Mouse (Mus musculus) G1E (cell line): ENCODE measurements around the gene Atox1. TPM values are rescaled to one million over a fixed set of nuclear protein-coding genes. Genes with fewer than 3 reads are reported as not detected.
"Not testable (repeated sequence)": the region's sequence is repeated elsewhere in the genome, so short reads cannot be mapped to it uniquely, and the experiment has no call there.

Experiments
- ATAC-seq: 2 replicates; pipeline ENCODE4 v1.8.0; 2016; ENCODE audit warnings: mild to moderate bottlenecking; ENCODE audit not compliant: insufficient number of reproducible peaks, poor library complexity, low FRiP score, severe bottlenecking; ENCODE audit errors: extremely low read depth
- DNase-seq: peaks from one replicate; pipeline ENCODE4 v3.0.0; 2012; ENCODE audit warnings: low spot score
- H3K27me3 ChIP-seq: 2 replicates; pipeline ENCODE4 v1.6.1; 2012; ENCODE audit warnings: mild to moderate bottlenecking, low read length, inconsistent platforms; ENCODE audit not compliant: insufficient read depth
- H3K36me3 ChIP-seq: replicated peaks from 2 replicates; pipeline ENCODE3; 2012; ENCODE audit warnings: mild to moderate bottlenecking, inconsistent platforms
- H3K4me1 ChIP-seq: 2 replicates; pipeline ENCODE4 v1.6.1; 2012; ENCODE audit warnings: low read depth, low read length, inconsistent platforms, mixed read lengths; ENCODE audit not compliant: insufficient read depth
- H3K4me3 ChIP-seq: 2 replicates; pipeline ENCODE4 v1.5.1; 2012; ENCODE audit warnings: low read depth, mild to moderate bottlenecking, inconsistent platforms, low read length, moderate library complexity, mixed read lengths
- H3K9me3 ChIP-seq: replicated peaks from 2 replicates; pipeline ENCODE4 v1.6.1; 2012; ENCODE audit warnings: inconsistent platforms
- CTCF ChIP-seq: IDR thresholded peaks from 2 replicates; pipeline ENCODE4 v1.5.1; 2012; ENCODE audit warnings: low read depth, low read length, inconsistent platforms, mixed read lengths
- GATA1 ChIP-seq: IDR thresholded peaks from 2 replicates; pipeline ENCODE4 v1.6.1; 2012; ENCODE audit warnings: borderline replicate concordance, low read length, inconsistent platforms, mixed read lengths
- GATA2 ChIP-seq: IDR thresholded peaks from 2 replicates; pipeline ENCODE4 v1.6.1; 2012; ENCODE audit warnings: low read depth, low read length, inconsistent platforms, borderline replicate concordance
- POLR2AphosphoS5 ChIP-seq: IDR thresholded peaks from 2 replicates; pipeline ENCODE4 v1.6.1; 2012; ENCODE audit warnings: low read depth, low read length, inconsistent platforms; ENCODE audit not compliant: insufficient replicate concordance
- TAL1 ChIP-seq: conservative IDR thresholded peaks from 2 replicates; pipeline ENCODE4 v1.6.1; 2012; ENCODE audit warnings: low read depth, low read length, inconsistent platforms, mixed read lengths
- polyA plus RNA-seq: library from polyadenylated mRNA; stranded (reverse); fragments of >175 nt; gene quantifications from 2 replicates; pipeline ENCODE4 v1.2.3, GENCODE M21; 2012
- total RNA-seq, 2 experiments: library from RNA; stranded (forward) in 1 of 2; stranded (reverse) in 1 of 2; fragments of 200-1000 nt in 1 of 2; fragments of >200 nt in 1 of 2; fragmentation: Nextera tagmentation in 1 of 2; gene quantifications; 2 replicates each; pipeline ENCODE4 v1.2.3; 2014 to 2017

Gene Atox1
- total and polyA plus RNA-seq, 3 experiments = 37.7 to 103 (median 92.8) TPM

DNA sequence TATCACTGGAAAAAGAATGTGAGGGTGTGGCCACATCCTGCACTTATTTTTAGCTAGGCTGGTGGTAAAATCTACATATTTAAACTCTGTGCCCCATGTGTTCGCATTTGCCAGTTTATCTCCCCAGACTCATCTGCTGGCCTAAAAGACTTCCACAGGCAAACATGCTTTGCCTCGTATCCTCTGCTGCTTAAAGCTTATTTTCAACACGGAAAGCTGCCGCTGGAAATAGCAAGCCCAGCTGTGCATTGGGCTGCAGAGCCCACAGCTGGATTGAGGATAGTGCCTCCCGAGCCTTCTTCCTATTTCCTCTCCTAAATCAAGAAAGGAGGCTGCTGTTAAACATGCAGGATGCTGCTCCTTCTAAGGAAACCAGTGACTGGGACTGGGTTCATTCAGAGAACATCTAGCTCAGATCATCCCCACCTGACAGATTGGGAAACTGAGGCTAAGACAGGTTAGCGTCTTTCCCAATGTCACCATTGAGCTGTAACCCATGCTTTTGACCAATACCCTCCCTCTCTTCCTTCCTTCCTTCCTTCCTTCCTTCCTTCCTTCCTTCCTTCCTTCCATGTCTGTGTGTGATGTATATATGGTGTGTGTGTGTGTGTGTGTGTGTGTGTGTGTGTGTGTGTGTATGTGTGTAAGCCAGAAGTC, 44.3 kb downstream of the Atox1 start:
- no peak for DNase-seq
- H3K27me3 ChIP-seq = peaks cover 49% of the 10 kb centered on the region
- TF ChIP-seq POLR2AphosphoS5 (no peak), CTCF (no peak), GATA2 (no peak)
- no peaks in the 10 kb centered on the region for H3K9me3 ChIP-seq
- H3K36me3 ChIP-seq = no peaks in the 10 kb centered on the region
- ATAC-seq = no peak
- H3K4me3 ChIP-seq = no peak overlapping the region
- H3K4me1 ChIP-seq = no peaks in the 10 kb centered on the region

DNA sequence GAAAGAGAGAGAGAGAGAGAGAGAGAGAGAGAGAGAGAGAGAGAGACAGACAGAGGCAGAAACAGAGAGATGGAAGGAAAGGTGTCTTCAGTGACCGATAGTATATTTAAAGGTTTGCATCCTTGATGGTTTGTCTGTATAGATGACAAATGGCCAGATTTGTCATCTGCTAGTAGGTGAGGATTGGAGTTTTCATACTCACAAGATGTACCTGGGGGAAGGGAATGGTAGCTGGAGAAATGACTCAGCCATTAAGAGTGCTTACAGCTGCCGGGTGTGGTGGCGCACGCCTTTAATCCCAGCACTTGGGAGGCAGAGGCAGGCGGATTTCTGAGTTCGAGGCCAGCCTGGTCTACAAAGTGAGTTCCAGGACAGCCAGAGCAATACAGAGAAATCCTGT, 45.3 kb downstream of the Atox1 start:
- not testable (repeated sequence) for H3K9me3 ChIP-seq, H3K36me3 ChIP-seq, DNase-seq, H3K4me3 ChIP-seq, ATAC-seq, H3K4me1 ChIP-seq
- H3K27me3 ChIP-seq = peaks cover 42% of the 10 kb centered on the region

DNA sequence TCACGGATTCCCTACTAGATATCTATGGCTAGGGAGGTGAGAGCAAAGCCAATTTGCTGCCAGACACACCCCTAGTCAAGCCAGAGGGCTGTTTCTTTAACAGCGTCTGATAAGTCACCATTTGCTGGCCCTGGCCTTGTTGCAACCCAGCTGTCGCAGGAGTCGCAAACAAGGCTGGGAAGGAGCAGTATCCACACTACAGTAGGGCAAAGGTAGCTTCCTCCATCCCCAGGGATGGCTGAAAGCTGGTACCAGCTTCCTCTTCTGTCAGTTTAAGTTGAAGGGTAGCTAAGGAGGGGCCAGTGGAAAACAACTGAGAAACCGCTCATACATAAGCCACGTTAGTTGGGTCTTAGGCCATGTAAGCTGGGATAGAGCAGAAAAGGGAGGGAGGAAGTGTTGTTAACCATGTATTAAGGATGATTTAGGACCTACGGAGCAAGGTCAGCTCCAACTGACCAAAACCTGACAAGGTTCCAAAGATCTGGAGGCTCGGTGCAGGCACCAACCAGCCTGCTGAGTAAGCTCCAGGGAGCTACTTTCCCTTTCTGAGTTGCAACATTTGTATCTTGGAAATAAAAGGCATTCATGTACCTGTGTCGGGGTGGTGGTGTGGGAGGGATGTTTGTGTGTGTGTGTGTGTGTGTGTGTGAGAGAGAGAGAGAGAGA, 45.9 kb downstream of the Atox1 start:
- Histone ChIP-seq H3K27me3 (peaks cover 40% of the 10 kb centered on the region), H3K36me3 (no peaks in the 10 kb centered on the region), H3K4me1 (no peaks in the 10 kb centered on the region), H3K9me3 (no peaks in the 10 kb centered on the region), H3K4me3 (no peak overlapping the region)
- TF ChIP-seq POLR2AphosphoS5 (no peak), GATA1 (no peak), TAL1 (no peak), CTCF (no peak), GATA2 (no peak)
- ATAC-seq (no peak), DNase-seq (no peak)

DNA sequence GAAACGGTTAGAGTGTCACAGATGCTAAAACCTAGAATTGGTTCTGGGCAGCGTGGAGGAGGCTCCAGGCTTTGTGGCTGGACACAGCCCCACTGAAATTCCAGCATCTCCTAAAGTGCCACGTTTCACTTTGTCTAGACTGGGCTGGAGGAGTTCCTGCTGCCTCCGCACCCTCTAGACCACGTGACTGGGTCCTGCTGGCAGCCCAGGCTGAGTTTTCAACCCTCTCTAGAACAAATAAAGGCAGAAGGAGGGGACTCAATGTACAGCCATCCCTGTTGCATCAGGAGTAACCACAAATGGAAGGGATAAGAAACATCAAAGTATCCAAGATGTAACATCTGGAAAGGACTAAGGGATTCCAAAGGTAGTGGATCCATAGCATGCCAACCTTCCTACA, 46.7 kb downstream of the Atox1 start:
- Histone ChIP-seq H3K27me3 (peaks cover 32% of the 10 kb centered on the region), H3K9me3 (no peaks in the 10 kb centered on the region), H3K4me3 (no peak overlapping the region), H3K36me3 (no peaks in the 10 kb centered on the region), H3K4me1 (no peaks in the 10 kb centered on the region)
- DNase-seq = no peak
- no peak for ATAC-seq
- TF ChIP-seq POLR2AphosphoS5 = no peak
- no peak for TF ChIP-seq TAL1
- no peak for TF ChIP-seq GATA1
- no peak for TF ChIP-seq CTCF
- TF ChIP-seq GATA2 = no peak

DNA sequence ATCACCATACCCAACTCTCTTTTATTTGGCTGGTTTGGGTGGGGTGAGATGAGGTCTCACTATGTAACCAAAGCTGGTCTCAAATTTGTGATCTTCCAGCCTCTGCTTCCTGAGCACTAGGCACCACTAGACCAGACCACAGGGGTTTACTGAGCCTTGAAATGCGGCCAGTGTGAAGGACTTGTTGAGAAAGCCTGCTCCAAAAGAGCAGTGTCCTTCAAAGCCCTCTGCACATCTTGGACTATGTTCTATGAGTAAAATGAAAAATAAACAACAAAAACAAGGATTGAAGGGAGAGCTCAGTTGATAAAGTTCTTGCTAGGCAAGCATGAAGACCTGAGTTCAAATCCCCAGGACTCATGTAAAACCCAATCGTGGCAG, 47.6 kb downstream of the Atox1 start:
- H3K4me3 ChIP-seq = no peak overlapping the region
- TF ChIP-seq POLR2AphosphoS5 (no peak), CTCF (no peak), TAL1 (no peak), GATA2 (no peak), GATA1 (no peak)
- no peaks in the 10 kb centered on the region for H3K9me3 ChIP-seq
- no peaks in the 10 kb centered on the region for H3K36me3 ChIP-seq
- ATAC-seq (no peak), DNase-seq (no peak)
- no peaks in the 10 kb centered on the region for H3K4me1 ChIP-seq
- H3K27me3 ChIP-seq = peaks cover 22% of the 10 kb centered on the region

DNA sequence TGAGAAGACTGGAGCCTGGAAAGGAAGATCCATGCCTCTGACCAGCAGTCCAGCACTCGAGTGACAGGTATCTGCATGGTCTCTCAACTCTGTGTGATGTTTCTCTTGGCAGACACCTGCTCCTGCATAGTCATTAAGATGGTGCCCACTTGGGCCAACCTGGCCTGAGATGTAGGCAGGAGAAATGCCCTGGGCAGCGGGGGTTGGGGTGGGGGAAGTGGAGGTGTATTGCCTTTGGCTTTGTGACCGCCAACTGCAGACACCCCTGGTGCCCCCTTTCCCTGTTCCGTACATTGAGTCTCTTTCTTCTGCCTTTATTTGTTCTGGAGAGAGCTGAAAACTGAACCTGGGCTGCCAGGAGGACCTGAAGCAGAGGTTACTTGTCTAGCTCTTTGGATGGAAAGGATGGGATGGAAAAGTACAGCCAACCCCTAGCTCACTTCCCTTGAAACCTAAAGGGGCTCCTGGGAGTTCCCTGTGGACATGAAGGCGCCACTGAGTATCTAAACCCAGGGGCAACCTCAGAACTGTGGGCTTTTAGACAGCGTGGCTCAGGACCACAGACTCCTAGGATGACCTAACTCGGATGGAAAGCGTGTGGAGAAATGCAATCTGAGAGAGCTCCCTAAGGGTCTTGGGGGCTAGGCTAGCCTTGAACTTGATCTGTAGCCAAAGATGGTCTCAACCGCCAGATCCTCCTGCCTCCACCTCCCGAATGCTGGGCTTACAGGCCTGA, 48.2 kb downstream of the Atox1 start:
- Histone ChIP-seq H3K9me3 (no peaks in the 10 kb centered on the region), H3K36me3 (no peaks in the 10 kb centered on the region), H3K4me3 (no peak overlapping the region), H3K4me1 (no peaks in the 10 kb centered on the region), H3K27me3 (peaks cover 17% of the 10 kb centered on the region)
- DNase-seq (no peak), ATAC-seq (no peak)
- no peak for TF ChIP-seq POLR2AphosphoS5
- TF ChIP-seq GATA1 = no peak
- TF ChIP-seq CTCF = no peak
- no peak for TF ChIP-seq GATA2
- no peak for TF ChIP-seq TAL1
